Mouse (Mus musculus) embryo, embryonic 11 days (tissue): ENCODE data around the gene Sycp2.

Experiments
- DNase-seq: peaks from one replicate; pipeline ENCODE4 v3.0.0-alpha.2; 2015

Sycp2 gene

DNA sequence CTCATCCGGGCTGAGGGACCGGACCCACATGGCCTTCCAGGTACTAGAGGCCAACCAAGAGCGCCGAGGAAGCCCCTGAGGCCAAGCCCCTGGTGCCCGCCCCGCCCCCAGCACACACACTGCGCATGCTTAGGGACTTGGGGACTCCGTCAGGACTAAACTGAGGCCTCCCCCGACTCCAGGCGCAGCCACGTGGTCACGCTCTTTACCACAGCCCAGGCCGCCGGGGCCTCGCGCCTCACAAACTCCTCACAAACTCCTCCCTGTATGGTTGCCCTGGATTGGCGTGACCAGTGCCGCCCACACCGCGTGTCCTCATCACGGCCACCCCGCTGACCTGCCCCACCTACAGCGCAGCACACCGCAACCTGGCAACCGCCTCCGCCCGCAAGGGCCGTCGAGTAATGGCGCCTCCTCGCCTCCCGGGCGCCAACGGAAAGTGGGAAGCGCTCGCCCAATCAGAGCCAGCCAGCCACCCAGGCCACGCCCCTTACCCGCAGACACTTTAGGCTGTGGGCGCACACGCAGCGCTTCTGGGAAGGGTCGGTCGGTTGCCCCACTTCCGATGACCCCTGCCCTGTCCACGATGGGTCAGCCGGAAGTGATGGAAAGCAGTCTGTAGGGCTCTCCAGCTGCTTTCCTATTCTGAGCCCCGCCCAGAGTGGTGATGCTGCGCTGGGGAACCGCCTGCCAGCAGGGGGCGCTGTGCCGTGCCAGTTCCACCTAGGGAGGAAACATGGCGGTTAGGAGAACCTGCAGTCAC, at the start of gene Sycp2:
TSS of gene Sycp2 (minus strand) at position 633 of the 763 bp plus-strand sequence.
- DNase-seq = no peak

DNA sequence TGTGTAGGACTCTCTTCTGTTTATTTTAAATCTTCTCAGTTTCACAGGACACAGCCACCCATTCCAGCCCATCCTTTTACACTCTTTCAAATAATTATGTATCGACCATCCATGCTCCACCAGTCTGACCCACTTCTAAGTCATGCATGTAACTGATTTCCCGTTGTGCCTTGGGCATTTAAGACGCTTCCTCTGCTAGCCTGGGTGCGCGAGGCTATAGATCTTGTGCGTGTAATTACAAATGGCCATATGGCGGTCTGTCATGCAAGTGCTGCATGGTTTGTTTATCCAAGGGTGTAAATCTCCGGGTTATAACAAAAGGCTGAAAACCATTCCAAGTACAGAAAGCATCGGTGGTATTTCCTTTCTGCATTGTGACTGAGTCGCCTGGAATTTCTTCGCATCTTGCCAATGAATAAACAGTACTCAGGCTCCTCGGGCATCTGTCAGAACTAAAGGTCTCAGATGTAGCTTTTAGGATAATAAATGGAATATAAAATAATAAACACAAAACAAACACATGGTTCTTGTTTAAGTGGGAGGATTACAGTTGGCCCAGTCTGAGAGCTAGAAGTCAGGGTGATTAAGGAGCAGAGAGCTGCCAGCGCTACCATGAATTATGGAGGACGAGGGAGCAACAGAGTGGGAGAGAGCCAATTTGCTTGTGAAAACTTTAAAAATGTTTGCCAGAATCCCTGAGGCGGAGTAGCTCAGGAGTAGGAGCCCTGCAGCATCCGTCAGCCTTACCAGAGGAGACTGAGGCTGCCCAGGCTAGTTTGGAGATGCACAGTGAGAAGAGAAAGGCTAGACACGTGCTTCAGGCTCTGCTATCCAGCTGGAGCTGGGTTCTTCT, 47.4 kb upstream of the Sycp2 start:
- peak; percentile 67 for DNase-seq

DNA sequence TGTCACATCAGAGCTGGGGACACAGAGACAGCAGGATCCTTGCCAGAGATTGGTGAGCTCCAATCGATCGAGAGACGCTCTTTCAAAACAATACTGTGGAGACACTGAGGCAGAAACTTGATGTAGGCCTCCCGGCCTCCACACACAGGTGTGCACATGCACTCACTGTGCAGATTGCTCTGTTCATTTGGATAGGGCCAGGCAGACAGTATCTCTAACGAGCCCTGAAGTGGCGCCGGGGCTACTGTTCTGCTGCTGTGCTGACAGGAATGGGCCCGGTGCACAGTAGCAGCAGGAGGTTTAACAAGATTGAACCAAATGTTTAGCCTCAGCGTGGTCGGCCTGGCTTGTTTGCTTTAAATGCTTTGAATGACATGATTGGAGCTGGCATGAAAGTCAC, 43.5 kb upstream of the Sycp2 start:
- DNase-seq = no peak

DNA sequence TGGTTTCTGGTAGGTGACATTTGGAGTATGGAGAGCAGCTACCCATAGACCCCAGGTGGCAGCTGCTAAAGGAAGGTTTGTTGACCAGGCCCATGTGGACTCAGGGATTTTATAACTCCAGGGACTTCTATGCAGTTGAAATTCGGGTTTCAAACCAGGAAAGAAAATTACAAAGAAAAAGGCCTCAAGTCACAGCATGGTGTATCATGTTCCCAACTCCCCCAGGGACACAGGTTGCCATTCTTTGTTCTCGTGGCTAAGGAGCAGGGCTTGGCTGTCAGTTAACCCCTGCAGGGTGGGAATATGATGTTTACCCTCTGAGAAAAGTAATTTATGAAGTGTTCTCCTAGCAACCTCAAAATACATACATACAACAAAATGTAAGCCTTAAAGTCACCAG, 42.8 kb upstream of the Sycp2 start:
- no peak for DNase-seq

DNA sequence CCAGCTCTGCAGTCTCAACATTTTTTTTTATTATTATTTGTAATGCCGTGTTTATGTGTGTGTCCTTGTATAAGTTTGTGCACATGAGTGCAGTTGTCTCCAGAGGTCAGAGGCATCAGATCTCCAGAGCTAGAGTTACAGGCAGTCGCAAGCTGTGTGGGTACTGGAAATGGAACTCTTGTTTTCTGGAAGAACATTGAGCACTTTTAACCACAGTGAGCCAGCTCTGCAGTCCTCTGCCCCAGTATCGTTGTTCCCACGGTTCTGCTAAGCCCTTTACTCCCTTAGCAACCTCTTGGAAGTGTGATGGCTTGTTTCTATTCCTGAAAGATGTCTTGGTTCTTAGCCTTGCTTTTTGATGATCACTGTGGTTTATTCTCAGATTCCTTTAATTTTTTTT, 41.9 kb upstream of the Sycp2 start:
- no peak for DNase-seq

DNA sequence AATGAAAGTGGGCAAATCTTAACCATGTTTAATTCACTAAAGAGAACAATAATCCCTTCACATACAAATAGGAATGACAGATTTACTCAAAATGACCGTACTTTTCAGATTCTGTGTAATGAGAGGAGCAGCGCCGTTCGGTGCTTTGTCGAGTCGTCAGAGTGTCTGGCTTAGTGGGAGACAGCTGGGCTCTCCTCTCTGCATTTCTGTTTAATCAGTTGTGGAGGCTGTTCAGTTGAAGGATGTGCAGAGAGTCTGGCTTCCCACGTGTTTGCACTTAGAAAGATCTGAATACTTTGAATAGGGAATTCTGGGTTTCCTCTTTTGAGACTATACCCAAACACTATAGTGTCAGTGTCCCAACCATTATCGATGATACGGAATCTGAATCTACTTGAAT, 29.8 kb upstream of the Sycp2 start:
- DNase-seq = no peak

DNA sequence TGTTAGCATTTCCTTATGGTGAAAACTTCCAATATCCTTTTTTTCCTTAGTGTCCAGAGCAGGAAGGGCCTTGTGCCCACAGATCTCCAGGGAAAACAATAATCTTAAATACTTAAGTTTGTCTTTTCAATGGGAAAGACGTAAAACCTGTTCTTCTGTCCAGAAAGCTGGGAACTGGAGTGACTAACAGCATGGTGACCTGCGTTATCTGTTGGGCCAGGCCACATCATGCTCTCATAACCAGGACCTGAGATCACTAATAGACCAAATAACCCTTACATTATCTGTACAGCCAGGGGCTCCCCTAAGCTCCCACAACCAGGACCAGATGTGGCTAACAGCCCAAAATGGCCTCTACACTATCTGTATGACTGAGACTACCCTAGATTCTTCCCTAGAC, 26.4 kb upstream of the Sycp2 start:
- no peak for DNase-seq

DNA sequence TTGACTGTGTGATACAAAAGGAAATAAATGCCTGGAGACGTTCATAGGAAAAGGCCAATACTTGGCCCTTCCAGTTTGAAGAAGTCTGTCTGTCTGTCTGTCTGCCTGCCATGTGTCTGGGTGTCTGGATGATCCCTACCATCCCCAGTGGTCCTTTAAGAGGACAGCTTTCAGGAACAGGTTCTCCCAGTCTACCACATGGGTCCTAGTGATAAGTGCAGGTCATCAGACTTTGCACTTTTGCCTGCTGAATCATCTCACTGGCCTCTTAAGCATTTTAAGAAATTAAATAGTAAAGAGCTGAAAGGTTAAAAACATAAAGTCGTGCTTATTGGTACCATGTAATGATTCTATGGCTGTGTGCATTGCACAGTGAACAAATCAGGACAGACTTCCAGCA, 26.0 kb upstream of the Sycp2 start:
- DNase-seq = no peak

DNA sequence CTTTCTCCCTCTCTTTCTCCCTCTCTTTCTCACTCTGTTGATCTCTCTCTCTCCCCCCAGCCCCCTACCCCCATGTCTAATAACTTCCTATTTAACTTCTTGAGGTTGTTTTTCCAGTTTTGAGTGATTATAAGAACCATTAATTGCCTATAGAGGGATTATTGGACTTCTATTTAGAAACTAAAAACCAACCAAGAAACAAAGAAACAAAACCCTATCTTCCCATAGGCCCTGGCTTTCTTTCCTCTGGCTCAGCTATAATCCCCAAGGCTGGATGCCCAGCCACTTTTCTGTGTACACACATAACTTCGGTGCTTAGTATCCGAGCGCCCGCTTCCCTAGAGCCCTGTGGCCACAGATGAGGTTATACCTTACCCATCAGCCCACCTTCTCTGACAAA, 22.7 kb upstream of the Sycp2 start, which contains the start of gene Cdh26:
TSS of gene Cdh26 (plus strand) at position 301 of the 400 bp plus-strand sequence.
- no peak for DNase-seq

DNA sequence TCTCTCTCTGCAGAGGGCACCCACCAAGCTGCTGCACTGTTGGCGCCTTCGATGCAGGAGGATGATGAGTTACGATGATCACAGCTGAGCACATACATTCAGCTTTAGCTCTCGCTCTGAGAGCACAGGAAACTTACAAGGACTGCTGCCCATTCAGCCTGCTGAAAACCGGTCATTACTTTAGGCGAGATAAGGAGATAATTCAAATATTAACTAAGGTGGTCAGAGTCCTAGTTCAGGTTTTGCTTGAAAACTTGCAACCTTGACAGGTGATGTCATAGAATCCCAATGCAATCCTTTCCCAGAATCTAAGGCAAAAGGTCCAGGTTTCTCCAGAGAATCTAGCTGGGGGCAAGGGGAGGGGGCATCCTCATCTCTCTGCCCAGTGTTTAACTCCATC, 21.9 kb upstream of the Sycp2 start:
- DNase-seq = no peak

DNA sequence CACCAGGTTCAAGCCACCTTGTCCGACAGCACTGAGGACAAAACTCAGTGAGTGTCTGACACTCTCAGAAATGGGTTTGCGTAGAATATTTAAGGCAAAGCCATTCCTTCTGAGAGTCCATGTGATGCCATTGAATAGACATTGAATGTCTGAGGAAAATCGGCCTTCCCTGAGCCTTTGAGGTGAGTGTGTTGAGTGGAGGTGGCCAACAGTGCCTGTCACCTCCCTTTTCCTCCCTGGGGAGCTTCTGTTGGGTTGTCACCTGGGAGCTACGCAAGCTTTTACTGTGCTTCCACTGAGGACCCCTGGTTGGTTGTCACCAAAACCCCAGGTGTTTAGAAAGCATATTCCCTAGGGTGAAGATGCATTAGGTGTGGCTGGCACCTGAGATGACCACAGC, 21.2 kb upstream of the Sycp2 start:
- DNase-seq = no peak

DNA sequence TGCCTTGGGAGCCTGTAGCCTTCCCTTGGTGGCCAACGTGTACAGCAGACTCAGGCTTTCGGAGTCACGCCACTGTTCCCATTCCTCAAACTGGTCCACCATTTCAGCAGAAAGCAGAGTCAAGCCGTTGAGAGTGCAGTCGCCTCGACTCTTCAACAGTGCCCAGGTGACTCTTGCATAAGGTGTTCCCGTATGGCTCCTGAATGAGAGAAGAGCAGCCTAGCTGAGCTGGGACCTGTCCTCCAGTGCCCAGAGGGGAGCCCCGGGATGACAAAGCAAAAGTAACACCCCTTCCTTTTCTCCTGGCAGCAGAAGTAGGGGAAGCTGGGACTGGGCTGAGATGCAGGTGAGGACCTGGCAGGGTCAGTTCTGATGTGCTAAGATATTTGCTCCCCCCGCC, 20.7 kb upstream of the Sycp2 start:
- DNase-seq = no peak

DNA sequence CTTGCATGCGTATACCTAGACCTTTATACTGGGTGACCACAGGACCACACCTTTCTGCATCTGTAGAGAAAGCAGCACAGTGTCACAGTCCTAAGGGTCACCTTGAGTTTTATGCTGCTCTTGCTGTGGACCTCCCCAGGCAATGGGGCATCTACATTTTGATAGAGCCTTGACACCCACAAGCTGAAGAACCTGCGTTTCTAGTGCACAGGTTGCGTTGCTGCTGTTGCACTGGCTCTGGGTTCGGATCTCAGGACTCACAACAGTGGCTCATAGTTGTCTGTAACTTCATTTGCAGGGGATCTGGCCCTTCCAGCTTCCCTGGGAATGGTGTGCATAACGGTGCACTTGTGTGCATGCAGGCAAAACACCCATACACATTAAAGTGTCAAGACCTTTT, 19.7 kb upstream of the Sycp2 start:
- no peak for DNase-seq

DNA sequence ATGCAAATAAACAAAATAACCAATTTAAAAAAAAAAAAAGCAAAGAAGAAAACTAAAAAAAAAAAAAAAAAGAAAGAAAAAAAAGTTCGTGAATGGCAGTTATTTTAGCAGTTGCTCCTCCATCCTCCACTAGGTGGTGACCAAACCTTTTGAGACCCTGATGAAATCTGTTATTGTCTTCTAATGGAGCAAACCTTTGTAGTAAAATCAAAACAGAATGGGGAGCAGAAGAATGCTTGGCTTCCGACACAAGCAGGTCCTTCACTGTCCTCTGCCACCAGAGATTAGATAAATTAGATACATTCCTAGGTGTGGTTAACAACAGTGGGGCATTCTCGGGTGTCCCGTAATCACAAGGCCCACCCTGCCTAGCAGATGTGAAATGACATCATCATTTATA, 18.7 kb upstream of the Sycp2 start:
- peak; percentile 66 for DNase-seq

DNA sequence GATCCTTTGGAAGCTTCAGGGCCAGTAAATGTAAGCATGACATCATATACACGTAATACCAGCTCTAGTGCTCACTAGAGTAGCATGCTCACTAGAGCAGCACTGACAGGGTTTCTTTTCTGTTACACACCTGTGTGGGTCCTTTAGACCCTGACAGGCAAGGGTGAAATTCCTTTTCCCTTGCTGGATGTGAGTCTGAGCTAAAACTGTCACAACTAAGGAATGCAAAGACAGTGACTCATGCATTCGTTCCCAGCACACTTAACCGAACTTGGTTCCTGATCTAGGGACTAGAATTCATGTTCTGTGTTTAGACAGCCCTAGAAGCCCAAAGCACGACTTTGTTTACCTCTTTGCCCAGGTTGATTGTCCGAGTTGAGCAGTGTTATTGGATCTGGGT, 15.7 kb upstream of the Sycp2 start:
- DNase-seq = no peak

DNA sequence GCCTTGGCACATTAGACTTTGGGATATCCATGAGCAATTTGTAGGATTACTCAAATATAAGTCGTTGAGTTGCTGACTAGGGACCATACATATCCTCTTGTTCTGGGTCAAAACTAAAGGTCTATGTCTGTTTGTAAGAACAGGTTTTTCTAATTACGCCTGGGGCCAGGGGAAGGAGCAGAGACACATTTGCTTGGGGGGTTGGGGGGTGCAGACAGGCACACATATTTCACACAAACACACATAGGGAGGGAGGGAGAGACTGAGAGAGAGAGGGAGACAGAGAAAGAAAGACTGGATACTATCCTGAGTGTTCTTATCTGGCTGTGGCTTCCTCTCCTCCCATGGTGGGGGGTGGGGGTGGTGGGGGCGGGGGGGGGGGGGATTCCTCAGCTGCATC, 14.7 kb upstream of the Sycp2 start:
- peak; percentile 64 for DNase-seq

DNA sequence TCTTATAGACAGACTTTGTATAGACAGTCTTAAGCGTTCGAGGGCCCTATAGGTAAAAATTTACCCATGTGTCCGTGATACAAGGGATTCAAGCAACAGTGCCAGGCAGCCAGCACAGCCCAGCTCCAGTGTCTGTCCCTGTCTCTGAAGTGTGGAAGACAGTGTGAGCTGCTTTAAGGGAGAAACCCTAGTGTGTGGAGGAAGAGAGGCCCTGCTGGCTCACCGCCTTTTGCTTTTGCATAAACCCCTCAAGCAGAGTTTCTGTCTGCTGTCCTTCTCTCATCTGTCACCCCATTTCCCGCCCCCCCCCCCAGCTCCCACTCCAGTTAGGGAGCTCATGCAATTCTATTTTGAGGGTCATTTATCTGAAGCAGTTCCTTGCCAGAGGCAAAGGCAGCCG, 14.1 kb upstream of the Sycp2 start:
- no peak for DNase-seq

DNA sequence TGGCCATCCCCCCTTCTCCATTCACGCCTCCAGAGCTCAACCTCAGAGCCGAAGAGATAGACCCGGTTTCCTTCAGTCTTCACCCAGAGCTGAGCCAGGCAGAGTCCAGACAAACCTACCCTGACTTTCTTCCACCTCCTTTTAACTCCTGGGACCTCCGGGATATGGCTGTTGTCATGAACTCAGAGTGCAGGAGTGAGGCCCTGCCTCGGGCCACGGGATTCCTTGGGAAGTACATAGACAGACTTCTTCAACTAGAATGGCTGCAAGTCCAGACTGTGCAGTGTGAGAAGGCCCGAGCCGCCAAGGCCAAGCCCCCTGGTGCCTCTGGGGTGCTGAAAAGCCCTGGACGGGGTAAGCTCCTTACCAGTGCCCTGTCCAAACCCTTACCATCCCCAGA, 13.1 kb upstream of the Sycp2 start:
- DNase-seq = no peak

DNA sequence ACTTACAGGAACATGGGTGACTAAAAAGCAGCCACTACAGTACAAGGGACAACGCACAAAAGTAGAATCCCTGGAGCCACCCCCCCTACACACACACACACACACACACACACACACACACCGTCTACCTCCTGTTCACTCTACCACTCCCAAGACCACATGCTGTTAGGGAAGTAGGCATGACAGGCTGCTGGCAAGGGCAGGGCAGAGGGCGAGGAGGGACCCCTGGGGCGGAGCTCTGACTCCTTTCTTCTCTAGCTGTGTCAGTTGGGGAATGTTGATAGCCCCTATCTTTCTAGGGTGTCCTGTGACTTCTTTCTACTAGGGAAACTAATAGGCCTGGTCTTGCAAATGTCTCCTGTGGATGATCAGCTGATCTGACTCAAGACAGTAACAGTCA, 9.5 kb upstream of the Sycp2 start:
- DNase-seq = no peak

DNA sequence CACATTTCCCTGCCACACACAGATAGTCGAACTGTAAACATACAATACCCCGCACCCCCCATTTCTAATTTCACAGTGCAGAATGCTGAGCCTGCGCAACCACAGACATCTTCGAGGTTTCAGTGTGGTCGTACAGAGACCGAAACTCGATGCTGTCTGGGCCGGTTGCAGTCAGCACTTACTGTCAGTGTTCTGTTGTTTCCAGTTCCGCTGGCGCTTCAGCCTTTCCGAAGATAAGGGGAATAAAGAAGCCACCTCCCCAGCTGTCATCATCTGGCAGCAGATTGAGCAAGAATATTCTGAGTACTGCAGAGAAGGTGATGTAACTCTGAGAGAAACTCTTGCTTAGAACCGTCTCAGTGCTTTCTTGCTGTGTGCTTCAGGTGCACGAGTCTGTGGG, 8.9 kb upstream of the Sycp2 start:
- DNase-seq = no peak

DNA sequence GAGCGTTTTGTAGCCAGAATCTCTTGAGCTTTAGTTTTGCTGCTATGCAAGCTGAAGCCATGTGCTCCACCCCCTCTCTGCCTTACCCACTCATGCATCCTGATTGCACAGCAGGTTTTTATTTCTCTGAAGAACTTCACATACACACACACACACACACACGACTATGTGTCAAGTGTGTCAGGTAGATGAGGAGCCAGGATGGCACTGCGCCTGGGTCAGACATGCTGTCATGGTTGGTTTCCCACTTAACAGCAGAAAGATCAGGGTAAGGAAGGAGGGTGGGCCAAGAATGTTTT, 7.6 kb upstream of the Sycp2 start:
- no peak for DNase-seq

DNA sequence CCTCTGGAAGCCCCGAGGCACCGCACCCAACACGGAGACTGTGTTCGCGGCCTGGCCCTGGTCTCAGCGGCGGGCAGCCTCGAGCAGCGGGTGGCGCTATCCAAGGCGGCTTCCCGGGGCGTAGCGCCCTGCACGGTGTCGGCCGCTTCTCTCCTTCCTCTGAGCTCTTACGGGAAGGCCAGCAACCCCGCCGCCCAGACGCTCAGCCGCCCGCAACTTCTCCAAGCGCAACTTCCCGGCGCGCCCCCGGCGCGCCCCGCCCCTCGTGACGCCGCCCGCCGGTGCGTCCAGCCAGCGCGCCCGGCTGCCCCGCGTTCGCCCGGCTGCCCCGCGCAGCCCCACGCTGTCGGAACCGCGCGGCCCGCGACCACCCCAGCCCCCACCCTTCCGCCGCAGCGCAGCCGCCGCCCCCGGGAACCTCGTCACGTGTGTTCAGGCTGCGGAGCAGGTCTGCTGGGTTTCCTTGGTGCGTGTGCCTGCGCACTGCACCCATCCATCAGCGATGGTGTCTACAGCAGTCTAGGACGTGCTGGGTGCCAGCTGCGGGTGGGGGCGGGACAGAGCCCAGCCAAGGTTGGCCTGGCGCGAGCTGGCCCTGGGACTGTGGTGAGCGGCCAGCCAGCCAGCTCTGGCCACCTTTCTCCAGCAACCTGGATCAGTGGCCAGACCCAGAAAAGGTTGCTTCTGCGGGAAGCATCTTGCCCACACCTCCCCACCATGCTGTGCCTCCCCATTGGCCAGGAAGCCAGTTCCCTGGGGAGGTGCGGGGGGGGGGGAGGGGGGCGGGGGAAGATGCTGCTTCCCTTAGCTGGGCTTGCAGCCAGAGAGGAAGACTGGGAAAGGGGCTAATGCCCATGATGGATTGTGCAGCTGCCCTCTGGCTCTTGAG, 7.0 kb upstream of the Sycp2 start, which contains the start of the genes Ppp1r3d and Fam217b:
TSS of gene Ppp1r3d (minus strand) at position 212 of the 889 bp plus-strand sequence.
TSS of gene Fam217b (plus strand) at position 264 of the 889 bp plus-strand sequence.
- peak; percentile 80 for DNase-seq
